Mouse (Mus musculus): ENCODE data around the gene Phf11b.
"Not testable (repeated sequence)": the region's sequence is repeated elsewhere in the genome, so short reads cannot be mapped to it uniquely, and the experiment has no call there.

Gene Phf11b

GRCm38 (mm10) chr14:59341189-59341588, at the start of gene Phf11b:
TSS of gene Phf11b (minus strand) at chr14:59341351.
- DNase-seq (ENCODE audit: low read depth) = not testable (repeated sequence)

DNA sequence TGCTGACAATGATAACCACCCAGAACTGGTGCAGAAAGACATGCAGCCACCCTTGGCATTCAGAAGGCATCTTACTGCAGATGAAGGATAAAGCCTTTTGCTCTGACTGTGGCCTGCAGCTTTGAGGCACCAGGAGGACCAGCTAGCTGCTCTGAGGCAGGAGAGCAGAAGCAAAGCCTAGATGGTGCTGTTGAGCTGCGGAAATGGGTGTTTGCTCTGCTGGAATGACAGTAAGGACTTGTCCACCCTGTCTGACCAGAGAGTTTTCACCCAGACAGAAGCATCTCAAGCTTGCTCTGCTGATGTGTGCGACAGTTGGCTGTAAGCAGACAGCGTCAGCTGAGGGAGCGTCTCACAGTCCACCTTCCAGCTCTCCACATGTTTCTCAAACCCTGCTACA, 49.0 kb upstream of the Phf11b start:
- DNase-seq (ENCODE audit: low read depth) = not testable (repeated sequence)

DNA sequence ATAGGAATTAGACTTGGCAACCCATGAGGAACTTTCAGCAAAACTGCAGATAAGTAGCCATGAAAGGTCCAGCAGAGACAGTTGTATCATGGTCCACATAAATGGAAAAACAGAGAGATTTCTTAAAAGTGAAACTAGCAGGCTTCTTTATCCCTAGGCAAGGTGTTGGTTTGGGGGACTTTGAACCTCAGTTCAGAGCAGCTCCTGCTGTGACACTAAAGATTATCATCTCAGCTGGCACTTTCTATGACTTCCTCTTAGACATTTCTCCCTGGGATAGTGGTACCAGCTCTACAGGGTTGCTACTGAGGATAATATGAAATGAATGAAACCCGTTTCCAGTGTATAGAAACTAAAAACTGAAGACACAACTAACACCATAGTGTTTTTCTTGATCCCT, 48.4 kb upstream of the Phf11b start:
- no peak for DNase-seq (ENCODE audit: low read depth)

- no peak for DNase-seq (ENCODE audit: low read depth)
These were observed 29.4 kb upstream of the Phf11b start for GRCm38 (mm10) chr14:59370348-59371068.

GRCm38 (mm10) chr14:59366386-59367105, 25.4 kb upstream of the Phf11b start:
- DNase-seq (ENCODE audit: low read depth) = no peak

DNA sequence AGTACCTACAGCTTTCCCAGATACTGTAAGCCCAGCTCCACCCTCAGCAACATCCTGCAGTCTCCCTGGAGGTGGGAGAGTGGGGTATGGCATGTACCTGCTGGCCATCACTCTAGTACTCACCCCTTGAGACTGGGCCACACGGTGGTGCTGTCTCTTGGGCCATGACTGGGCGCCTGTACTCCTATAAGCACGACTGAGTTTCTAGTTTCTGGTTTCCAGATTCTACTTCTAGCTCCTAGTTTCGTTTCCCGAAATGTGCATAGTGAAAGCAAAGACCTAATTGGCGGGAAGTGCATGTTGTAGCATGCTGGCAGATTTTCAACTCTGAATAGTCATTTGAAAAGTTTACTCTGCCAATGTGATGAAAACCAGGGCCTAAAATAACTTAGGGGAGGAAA, 24.1 kb upstream of the Phf11b start, which contains the start of gene Phf11d:
Gene Phf11d, minus strand, starts transcription at position 227 of the 401 bp plus-strand sequence.
- no peak for DNase-seq (ENCODE audit: low read depth)

DNA sequence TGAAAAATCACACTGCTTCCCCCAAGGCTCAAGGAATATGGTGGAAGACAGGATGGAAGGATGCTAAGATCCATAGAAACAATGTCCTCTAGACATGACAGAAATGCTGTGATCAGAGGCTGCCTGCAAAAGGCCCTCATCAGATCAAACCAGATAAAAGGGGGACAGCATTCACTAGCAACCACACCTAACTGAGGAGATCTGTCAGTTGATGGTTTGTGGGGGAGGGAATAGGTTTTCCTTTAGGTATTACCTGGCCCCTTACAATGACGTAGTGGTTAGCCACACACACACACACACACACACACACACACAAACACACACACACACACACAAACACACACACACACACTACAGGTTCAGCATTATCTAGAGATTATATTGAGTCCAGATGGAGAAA, 1.6 kb downstream of the Phf11b start:
- no peak for DNase-seq (ENCODE audit: low read depth)

DNA sequence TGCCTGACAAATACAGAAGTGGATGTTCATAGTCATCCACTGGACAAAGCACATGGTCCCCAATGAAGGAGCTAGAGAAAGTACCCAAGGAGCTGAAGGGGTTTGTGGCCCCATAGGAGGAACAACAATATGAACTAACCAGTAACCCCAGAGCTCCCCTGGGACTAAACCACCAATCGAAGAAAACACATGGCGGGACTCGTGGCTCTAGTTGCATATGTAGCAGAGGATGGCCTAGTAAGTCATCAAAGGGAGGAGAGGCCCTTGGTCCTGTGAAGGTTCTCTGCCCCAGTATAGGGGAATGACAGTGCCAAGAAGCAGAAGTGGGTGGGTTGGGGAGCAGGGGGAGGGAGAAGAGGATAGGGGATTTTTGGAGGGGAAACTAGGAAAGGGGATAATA, 5.1 kb downstream of the Phf11b start:
- not testable (repeated sequence) for DNase-seq (ENCODE audit: low read depth)

GRCm38 (mm10) chr14:59330499-59330898, 10.7 kb downstream of the Phf11b start:
- DNase-seq (ENCODE audit: low read depth) = not testable (repeated sequence)

- DNase-seq (ENCODE audit: low read depth) = not testable (repeated sequence)
These were observed 21.2 kb downstream of the Phf11b start for GRCm38 (mm10) chr14:59319970-59320369.

DNA sequence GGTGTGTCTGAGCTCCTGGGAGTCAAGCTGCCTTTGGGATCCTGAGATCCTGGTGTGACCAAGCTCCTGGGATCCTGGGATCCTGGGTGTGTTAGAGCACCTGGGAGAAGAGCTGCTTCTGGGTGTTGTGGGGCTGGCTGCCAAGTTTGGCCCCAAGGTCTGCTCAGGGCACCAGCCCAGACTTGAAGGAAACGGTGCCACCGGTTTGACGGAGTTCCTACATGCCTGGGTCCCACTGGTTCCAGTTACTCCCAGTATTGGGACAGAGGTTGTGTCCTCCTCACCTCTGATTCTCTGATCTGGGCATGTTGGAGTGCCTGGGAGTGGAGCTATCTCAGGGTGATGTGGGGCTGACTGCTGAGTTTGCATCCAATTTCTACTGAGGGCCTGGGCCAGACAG, 22.1 kb downstream of the Phf11b start:
- not testable (repeated sequence) for DNase-seq (ENCODE audit: low read depth)

DNA sequence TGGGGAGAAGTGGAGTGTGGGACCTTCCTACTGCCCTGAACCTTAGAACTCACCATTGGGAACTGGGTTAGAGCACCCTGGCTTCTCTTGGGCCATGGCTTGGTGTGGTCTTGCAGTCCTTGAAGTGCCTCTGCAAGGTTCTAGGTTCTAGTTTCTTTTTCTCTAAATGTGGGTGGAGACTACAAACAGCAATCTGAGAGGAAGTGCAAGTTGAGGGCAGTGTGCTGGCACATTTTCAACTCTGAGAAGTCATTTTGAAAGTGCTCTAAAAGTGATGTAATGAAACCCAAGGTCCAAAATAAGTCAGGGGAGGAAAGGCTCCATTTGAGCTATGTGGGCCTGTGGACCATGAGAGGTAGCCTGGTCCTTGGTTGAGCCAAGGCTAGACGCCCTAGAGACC, 43.8 kb downstream of the Phf11b start, which contains the start of gene Phf11a:
Gene Phf11a, minus strand, starts transcription at position 132 of the 400 bp plus-strand sequence.
- DNase-seq (ENCODE audit: low read depth) = not testable (repeated sequence)

- not testable (repeated sequence) for DNase-seq (ENCODE audit: low read depth)
These were observed 49.4 kb downstream of the Phf11b start for GRCm38 (mm10) chr14:59291769-59292168.

GRCm38 (mm10) chr14:59274961-59275360, 66.2 kb downstream of the Phf11b start:
- DNase-seq (ENCODE audit: low read depth) = not testable (repeated sequence)

Data from c-Kit-positive CD71-positive TER-119-negative erythroid progenitor cells, embryonic 14.5 days (primary cell).